ENCODE assay signal across 8 mouse cellular contexts in the genomic region with DNA sequence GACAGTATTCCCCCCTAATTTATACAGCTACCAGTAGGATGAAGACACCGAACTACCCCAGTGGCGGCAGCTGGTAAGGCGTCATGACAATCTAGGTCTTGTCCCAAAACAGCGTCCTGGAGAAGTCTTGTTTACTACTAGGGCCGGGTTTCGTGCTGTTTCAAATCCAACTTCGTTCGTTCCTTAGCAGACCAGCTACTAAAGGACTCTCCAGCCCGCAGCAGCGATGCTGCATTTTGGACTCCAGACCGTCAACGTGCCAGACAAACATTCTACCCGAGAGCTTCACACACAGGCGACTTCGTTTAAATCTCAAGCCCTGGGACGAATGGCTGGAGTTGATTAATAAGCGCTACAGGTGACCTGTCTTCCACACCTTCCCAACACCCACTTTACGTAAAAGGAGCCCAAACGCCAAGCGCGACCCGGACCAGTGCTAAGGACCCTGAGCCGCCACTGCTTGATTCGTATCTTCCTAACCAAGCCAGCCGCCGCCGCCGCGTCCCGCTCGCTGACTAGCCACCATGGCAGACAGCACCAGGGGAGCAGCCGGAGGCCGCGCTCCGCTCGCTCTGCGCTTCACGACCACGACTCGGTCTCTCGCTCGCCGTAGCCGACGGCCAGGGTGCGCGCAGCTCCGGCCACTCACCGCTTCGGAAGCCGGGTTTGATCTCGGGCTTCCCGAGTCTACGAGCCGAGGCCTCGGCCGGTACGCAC. TPM values are rescaled to one million over a fixed set of nuclear protein-coding genes. Genes with fewer than 3 reads are reported as not detected.
DNase-seq lines count a peak whose midpoint lies in the region; ATAC-seq lines count a peak whose summit lies in the region.

No protein-coding gene starts in this region.

- H3K9me3 ChIP-seq in heart, embryonic 12.5 days (replicated peaks) = no peaks in the 10 kb centered on the region
- no peaks in the 10 kb centered on the region for H3K9me3 ChIP-seq in erythroblast, embryonic 14.5 days (ENCODE audit: control insufficient read depth, low read length)
- H3K9me3 ChIP-seq in hindbrain, embryonic 15.5 days = no peaks in the 10 kb centered on the region
- H3K9me3 ChIP-seq in limb, embryonic 11.5 days (ENCODE audit: control insufficient read depth, low read length) = no peaks in the 10 kb centered on the region
- H3K9me3 ChIP-seq in midbrain, embryonic 10.5 days (replicated peaks) = no peaks in the 10 kb centered on the region
- no peaks in the 10 kb centered on the region for H3K9me3 ChIP-seq in stomach, embryonic 14.5 days (ENCODE audit: control insufficient read depth, low read depth, low read length)

- peak overlapping the region; percentile 93 for H3K4me3 ChIP-seq in heart, embryonic 12.5 days
- H3K4me3 ChIP-seq in erythroblast, embryonic 14.5 days (replicated peaks) = peak overlapping the region; percentile 83
- H3K4me3 ChIP-seq in hindbrain, embryonic 15.5 days = peak overlapping the region; percentile 81
- peak overlapping the region; percentile 64 for H3K4me3 ChIP-seq in limb, embryonic 11.5 days (ENCODE audit: low read depth, low read length)
- peak overlapping the region; percentile 99 for H3K4me3 ChIP-seq in midbrain, embryonic 10.5 days
- peak overlapping the region; percentile 98 for H3K4me3 ChIP-seq in stomach, embryonic 14.5 days (ENCODE audit: low read depth, low read length)

- H3K27me3 ChIP-seq in heart, embryonic 12.5 days (replicated peaks) = no peaks in the 10 kb centered on the region
- no peaks in the 10 kb centered on the region for H3K27me3 ChIP-seq in erythroblast, embryonic 14.5 days (ENCODE audit: control insufficient read depth)
- H3K27me3 ChIP-seq in hindbrain, embryonic 15.5 days = no peaks in the 10 kb centered on the region
- H3K27me3 ChIP-seq in limb, embryonic 11.5 days (ENCODE audit: control insufficient read depth, insufficient read depth, low read length) = no peaks in the 10 kb centered on the region
- no peaks in the 10 kb centered on the region for H3K27me3 ChIP-seq in midbrain, embryonic 10.5 days (ENCODE audit: low read depth, poor library complexity, severe bottlenecking)
- H3K27me3 ChIP-seq in stomach, embryonic 14.5 days (ENCODE audit: control insufficient read depth, insufficient read depth, low read length) = no peaks in the 10 kb centered on the region

- peak; percentile 64 for ATAC-seq in heart, embryonic 12.5 days (ENCODE audit: insufficient number of reproducible peaks, low FRiP score)
- no peak; the same call in 1 of the 2 replicates for ATAC-seq in hindbrain, embryonic 15.5 days (ENCODE audit: low FRiP score, low read depth)
- ATAC-seq in limb, embryonic 11.5 days (ENCODE audit: insufficient number of reproducible peaks, low FRiP score, low TSS enrichment, low read depth) = peak; percentile 37
- peak; percentile 60; the same call in 1 of the 2 replicates for ATAC-seq in stomach, embryonic 14.5 days (ENCODE audit: insufficient number of reproducible peaks, insufficient read depth, low FRiP score, low read depth)

- H3K4me1 ChIP-seq in heart, embryonic 12.5 days (replicated peaks) = peaks cover 16% of the 10 kb centered on the region
- peaks cover 25% of the 10 kb centered on the region for H3K4me1 ChIP-seq in erythroblast, embryonic 14.5 days (ENCODE audit: control insufficient read depth)
- peaks cover 22% of the 10 kb centered on the region for H3K4me1 ChIP-seq in hindbrain, embryonic 15.5 days (replicated peaks)
- H3K4me1 ChIP-seq in limb, embryonic 11.5 days (ENCODE audit: control insufficient read depth, insufficient read depth, low read length) = 0 out of 2 replicates have a peak, but pooled peaks cover 7% of the 10 kb centered on the region
- H3K4me1 ChIP-seq in midbrain, embryonic 10.5 days = peaks cover 24% of the 10 kb centered on the region
- peaks cover 7% of the 10 kb centered on the region; the same call in 1 of the 2 replicates for H3K4me1 ChIP-seq in stomach, embryonic 14.5 days (ENCODE audit: control insufficient read depth, insufficient read depth, low read length)

- no peak for DNase-seq in heart, postnatal 25 days (ENCODE audit: low spot score)
- DNase-seq in adipocyte (ENCODE audit: low spot score) = peak; percentile 70
- DNase-seq in limb, embryonic 11.5 days (ENCODE audit: low spot score) = peak; percentile 53
- DNase-seq in midbrain, embryonic 10.5 days (ENCODE audit: low spot score) = peak; percentile 51

- H3K36me3 ChIP-seq in heart, embryonic 12.5 days = peaks cover 37% of the 10 kb centered on the region
- peaks cover 42% of the 10 kb centered on the region for H3K36me3 ChIP-seq in erythroblast, embryonic 14.5 days (ENCODE audit: control insufficient read depth)
- H3K36me3 ChIP-seq in hindbrain, embryonic 15.5 days = peaks cover 34% of the 10 kb centered on the region
- H3K36me3 ChIP-seq in limb, embryonic 11.5 days (ENCODE audit: control insufficient read depth, insufficient read depth, low read length) = peaks cover 23% of the 10 kb centered on the region
- H3K36me3 ChIP-seq in midbrain, embryonic 10.5 days = peaks cover 44% of the 10 kb centered on the region
- H3K36me3 ChIP-seq in stomach, embryonic 14.5 days (ENCODE audit: control insufficient read depth, insufficient read depth, low read length) = peaks cover 36% of the 10 kb centered on the region

- H3K9ac ChIP-seq in heart, embryonic 12.5 days = peak overlapping the region; percentile 97
- peak overlapping the region; percentile 90 for H3K9ac ChIP-seq in hindbrain, embryonic 15.5 days
- H3K9ac ChIP-seq in limb, embryonic 11.5 days (ENCODE audit: low read length) = peak overlapping the region; percentile 90
- H3K9ac ChIP-seq in stomach, embryonic 14.5 days (replicated peaks; ENCODE audit: low read depth, low read length) = peak overlapping the region; percentile 95

- whole genome bisulfite sequencing in heart, embryonic 12.5 days = under 1% methylated on average over 58 of the region's 58 CpGs
- under 1% methylated on average over 58 of the region's 58 CpGs for WGBS in hindbrain, embryonic 15.5 days
- under 1% methylated on average over 58 of the region's 58 CpGs for WGBS in limb, embryonic 11.5 days
- WGBS in midbrain, embryonic 10.5 days = under 1% methylated on average over 58 of the region's 58 CpGs
- WGBS in stomach, embryonic 14.5 days = under 1% methylated on average over 58 of the region's 58 CpGs

- peak overlapping the region; percentile 83 for H3K27ac ChIP-seq in heart, embryonic 12.5 days (ENCODE audit: poor library complexity, severe bottlenecking)
- peak overlapping the region; percentile 88 for H3K27ac ChIP-seq in hindbrain, embryonic 15.5 days (replicated peaks)
- peak overlapping the region; percentile 32 for H3K27ac ChIP-seq in limb, embryonic 11.5 days (replicated peaks; ENCODE audit: low read depth, low read length)
- peak overlapping the region; percentile 96 for H3K27ac ChIP-seq in midbrain, embryonic 10.5 days (replicated peaks)
- peak overlapping the region; percentile 86 for H3K27ac ChIP-seq in stomach, embryonic 14.5 days (ENCODE audit: low read length)

- intact Hi-C loops in heart, postnatal 25 days (cut with DNase I) = loop anchor here (2.0 to 10.0 kb wide), 3 partner anchors 19 to 1005 kb away; partner anchors contain the start of gene Papss1

- peak overlapping the region; percentile 80 for H3K4me2 ChIP-seq in heart, embryonic 12.5 days
- H3K4me2 ChIP-seq in hindbrain, embryonic 15.5 days = peak overlapping the region; percentile 61
- H3K4me2 ChIP-seq in limb, embryonic 11.5 days (ENCODE audit: low read depth, severe bottlenecking) = peak overlapping the region; percentile 69
- peak overlapping the region; percentile 80 for H3K4me2 ChIP-seq in stomach, embryonic 14.5 days (replicated peaks; ENCODE audit: low read depth, low read length)

RNA-seq across cellular contexts. Expression of gene Rpl34, which starts 0.6 kb away (rescaled TPM):
- 495 and 521 TPM in 2 replicates for polyA plus RNA-seq in heart, embryonic 12.5 days (2016; fragmentation: Nextera tagmentation; extraction: Ambion mirVana)
- total RNA-seq in heart, postnatal 25 days (2021) = 100 to 1,000 TPM; 365 to 388 TPM
- polyA plus RNA-seq in erythroblast, embryonic 14.5 days (2012) = 6.6 and 9.4 TPM in 2 replicates
- 511 and 568 TPM in 2 replicates for polyA plus RNA-seq in hindbrain, embryonic 15.5 days (2015; fragmentation: Nextera tagmentation; extraction: Ambion mirVana)
- 901 and 917 TPM in 2 replicates for polyA plus RNA-seq in limb, embryonic 11.5 days (2014; fragmentation: Nextera tagmentation; extraction: Ambion mirVana)
- polyA plus RNA-seq in midbrain, embryonic 10.5 days (2016; fragmentation: Nextera tagmentation; extraction: Ambion mirVana) = 751 and 868 TPM in 2 replicates
- polyA plus RNA-seq in stomach, embryonic 14.5 days (2014; fragmentation: Nextera tagmentation; extraction: Ambion mirVana) = 1,021 and 1,133 TPM in 2 replicates

RNA-seq across cellular contexts. Expression of gene Ostc, which starts 20.4 kb away (rescaled TPM):
- 249 and 250 TPM in 2 replicates for polyA plus RNA-seq in heart, embryonic 12.5 days (2016; fragmentation: Nextera tagmentation; extraction: Ambion mirVana)
- total RNA-seq in heart, postnatal 25 days (2021) = 10 to 100 TPM; 51.5 to 55.2 TPM
- 1.7 and 2.0 TPM in 2 replicates for polyA plus RNA-seq in erythroblast, embryonic 14.5 days (2012)
- polyA plus RNA-seq in hindbrain, embryonic 15.5 days (2015; fragmentation: Nextera tagmentation; extraction: Ambion mirVana) = 192 and 206 TPM in 2 replicates
- 357 and 386 TPM in 2 replicates for polyA plus RNA-seq in limb, embryonic 11.5 days (2014; fragmentation: Nextera tagmentation; extraction: Ambion mirVana)
- 327 and 345 TPM in 2 replicates for polyA plus RNA-seq in midbrain, embryonic 10.5 days (2016; fragmentation: Nextera tagmentation; extraction: Ambion mirVana)
- polyA plus RNA-seq in stomach, embryonic 14.5 days (2014; fragmentation: Nextera tagmentation; extraction: Ambion mirVana) = 374 and 385 TPM in 2 replicates

Comparison
In these comparisons a context has a peak if more than half of its experiments do, and no peak if none do; other contexts are left out.
1. H3K27ac ChIP-seq: peak in every context shown above with its lines; median percentile 96 in midbrain, embryonic 10.5 days; 88 in hindbrain, embryonic 15.5 days; 86 in stomach, embryonic 14.5 days; 83 in heart, embryonic 12.5 days; 32 in limb, embryonic 11.5 days.
2. RNA of gene Rpl34, which starts 0.6 kb away (polyA plus RNA-seq): 1,021 to 1,133 TPM in stomach, embryonic 14.5 days, 901 to 917 TPM in limb, embryonic 11.5 days, 751 to 868 TPM in midbrain, embryonic 10.5 days, 495 to 521 TPM in heart, embryonic 12.5 days and 511 to 568 TPM in hindbrain, embryonic 15.5 days; 6.6 to 9.4 TPM in erythroblast, embryonic 14.5 days; every median in the first group is over 10 times any median in the second.
3. RNA of gene Ostc, which starts 20.4 kb away (polyA plus RNA-seq): 357 to 386 TPM in limb, embryonic 11.5 days, 374 to 385 TPM in stomach, embryonic 14.5 days, 327 to 345 TPM in midbrain, embryonic 10.5 days, 249 to 250 TPM in heart, embryonic 12.5 days and 192 to 206 TPM in hindbrain, embryonic 15.5 days; 1.7 to 2.0 TPM in erythroblast, embryonic 14.5 days; every median in the first group is over 10 times any median in the second.
4. Peak in every context shown above with its lines, with median percentiles within 50 percentile points of each other: H3K4me2 ChIP-seq, H3K4me3 ChIP-seq and H3K9ac ChIP-seq.